Mouse (Mus musculus): ENCODE data around the gene Vgll4.

The Vgll4 gene

GRCm38 (mm10) chr6:114969213-114970120, at the start of gene Vgll4:
Gene Vgll4, minus strand, starts transcription at chr6:114969994.
- peak; percentile 78 to 86 for DNase-seq

- DNase-seq: peak; percentile 41
Measured at GRCm38 (mm10) chr6:115015461-115015860, 45.7 kb upstream of the Vgll4 start.

- DNase-seq: no peak
Measured at GRCm38 (mm10) chr6:115013574-115013973, 43.8 kb upstream of the Vgll4 start.

DNA sequence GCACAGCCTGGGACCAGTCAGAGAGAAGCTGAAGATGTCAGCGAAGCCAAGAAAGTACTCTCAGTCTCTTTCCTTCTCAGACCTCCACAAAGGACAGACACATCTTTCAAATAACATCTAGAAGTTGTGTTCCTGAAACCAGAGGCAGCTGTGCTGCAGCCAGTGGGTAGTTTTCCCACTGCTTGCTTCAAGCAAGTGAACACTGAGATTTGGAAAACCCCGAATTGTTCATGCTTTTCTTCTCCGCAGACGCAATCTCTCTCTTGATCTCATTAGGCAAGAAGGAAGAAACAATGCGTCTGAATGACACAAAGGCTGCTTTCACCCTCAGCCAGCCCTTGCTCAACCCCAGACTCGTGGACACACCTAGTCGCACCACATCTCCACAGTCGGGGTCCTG, 42.0 kb upstream of the Vgll4 start:
- no peak for DNase-seq

- DNase-seq: no peak
Measured at GRCm38 (mm10) chr6:115010815-115011214, 41.0 kb upstream of the Vgll4 start.

DNA sequence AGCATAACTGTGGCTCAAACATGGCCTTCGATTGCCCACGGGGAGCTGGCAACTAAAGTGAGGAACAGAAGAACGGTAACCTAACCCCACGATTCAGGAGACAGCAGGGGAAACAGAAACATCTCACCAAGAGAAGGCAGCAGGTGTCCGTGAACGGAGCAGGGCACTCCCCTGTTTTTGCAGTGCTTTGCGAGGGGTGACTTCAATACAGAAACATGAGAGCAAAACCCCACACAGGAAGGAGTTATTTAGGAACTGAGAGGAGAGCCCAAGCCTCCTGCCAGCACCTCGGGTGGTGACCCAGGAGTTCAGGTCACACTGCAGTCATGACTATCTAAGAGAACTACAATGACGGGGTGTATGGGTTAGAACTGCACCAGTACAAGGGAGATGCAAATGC, 40.5 kb upstream of the Vgll4 start:
- DNase-seq: no peak

- DNase-seq: peak; percentile 71 to 84
Measured at GRCm38 (mm10) chr6:115007728-115008127, 37.9 kb upstream of the Vgll4 start.

GRCm38 (mm10) chr6:115006948-115007347, 37.2 kb upstream of the Vgll4 start:
- DNase-seq: peak in 1 of 2 experiments; percentile 39

DNA sequence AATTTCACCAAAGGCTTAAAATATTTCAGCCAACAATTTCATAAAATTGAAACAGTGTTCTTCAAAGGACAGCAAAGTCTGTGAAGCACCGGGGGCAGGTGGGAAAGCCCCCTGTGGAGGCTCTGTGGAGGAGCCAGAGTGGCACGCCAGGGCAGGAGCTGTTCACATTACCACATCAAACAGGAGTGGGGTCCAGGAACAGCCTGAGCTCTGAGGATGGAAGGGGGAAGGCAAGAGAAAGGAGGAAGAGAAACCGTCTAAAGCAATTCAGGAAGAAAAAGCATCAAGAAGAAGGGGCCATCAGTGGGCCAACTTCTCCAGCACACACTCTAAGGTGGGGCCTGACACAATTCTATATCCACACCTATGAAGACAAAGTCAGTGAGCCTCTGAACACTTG, 36.3 kb upstream of the Vgll4 start:
- DNase-seq: no peak

DNA sequence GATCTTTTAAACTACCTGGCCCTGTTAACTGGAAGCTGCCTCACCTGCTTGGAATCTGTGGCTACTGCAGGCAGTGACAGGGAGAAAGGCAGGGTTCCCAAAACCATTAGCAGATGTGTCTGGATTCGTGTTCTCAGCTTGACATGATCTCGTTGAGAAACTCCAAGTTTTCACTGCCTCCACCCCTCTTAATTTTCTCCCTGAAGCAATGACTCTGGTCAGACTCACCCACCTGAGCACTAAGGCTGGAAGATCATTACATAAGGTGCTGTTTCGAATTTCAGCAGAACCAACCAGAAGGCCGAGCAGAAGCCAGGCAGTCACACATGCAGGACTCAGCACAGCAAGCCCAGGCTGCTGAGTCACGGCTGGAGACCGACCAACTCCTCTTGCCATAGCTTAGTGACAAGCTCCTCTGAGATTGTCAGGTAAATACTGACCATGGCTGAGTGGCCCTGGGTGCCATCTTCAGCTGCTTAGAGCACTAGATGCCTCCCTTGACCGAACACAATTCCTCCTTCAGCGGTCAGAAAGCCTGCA, 35.6 kb upstream of the Vgll4 start:
- DNase-seq: no peak

- DNase-seq: no peak
Measured at GRCm38 (mm10) chr6:115004636-115005035, 34.8 kb upstream of the Vgll4 start.

DNA sequence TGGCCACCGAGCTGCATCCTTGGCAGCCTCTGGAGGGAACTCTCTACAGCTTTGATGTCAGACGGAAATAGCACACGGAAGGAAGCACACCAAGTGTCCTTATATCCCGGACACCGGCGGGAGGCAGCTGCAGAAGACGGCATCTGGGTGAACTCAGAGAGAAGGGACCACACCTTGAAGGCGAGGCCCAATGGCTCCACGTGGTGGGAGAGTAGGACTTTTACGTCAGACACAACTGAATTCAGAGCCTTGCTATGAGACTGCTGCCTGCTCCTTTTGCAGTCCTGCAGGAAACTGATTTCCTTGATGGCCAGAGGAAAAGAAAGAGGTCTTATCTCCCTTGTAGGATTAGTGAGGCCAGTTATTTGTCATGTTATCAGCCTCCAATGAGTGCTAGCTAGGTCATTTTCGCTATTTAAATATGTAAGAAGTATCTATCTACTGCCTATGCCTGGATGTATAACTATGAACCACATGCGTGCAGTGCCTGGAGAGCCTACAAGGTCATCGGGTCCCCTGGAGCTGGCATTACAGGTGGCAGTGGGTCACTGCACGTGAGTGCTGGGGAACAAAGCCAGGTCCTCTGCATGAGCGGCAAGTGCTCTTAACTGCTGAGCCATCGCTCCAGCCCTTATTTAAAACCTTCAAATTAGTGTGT, 28.7 kb upstream of the Vgll4 start:
- no peak for DNase-seq

DNA sequence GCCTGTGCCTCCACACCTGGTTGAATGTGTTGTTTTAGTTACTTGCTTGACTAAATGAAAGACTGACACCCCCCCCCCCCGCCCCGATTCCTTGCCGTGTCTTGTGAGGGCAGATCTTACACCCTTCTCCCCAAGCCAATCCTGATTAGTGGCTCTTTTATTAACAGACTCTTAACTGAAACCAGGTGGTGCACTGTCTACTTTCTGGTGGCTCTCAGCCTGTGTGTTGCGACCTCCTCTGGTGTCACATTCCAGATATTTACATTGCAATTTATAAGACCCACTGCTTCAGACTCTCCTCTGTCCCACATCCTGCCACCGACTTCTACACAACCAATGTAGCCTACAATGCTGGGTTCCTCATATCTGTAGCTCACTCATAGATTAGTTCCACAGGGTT, 27.7 kb upstream of the Vgll4 start:
- DNase-seq: no peak

GRCm38 (mm10) chr6:114996910-114997309, 27.1 kb upstream of the Vgll4 start:
- DNase-seq: no peak

- DNase-seq: peak; percentile 38 to 72
Measured at GRCm38 (mm10) chr6:114994079-114994478, 24.3 kb upstream of the Vgll4 start.

GRCm38 (mm10) chr6:114993659-114994058, 23.9 kb upstream of the Vgll4 start:
- DNase-seq: no peak

DNA sequence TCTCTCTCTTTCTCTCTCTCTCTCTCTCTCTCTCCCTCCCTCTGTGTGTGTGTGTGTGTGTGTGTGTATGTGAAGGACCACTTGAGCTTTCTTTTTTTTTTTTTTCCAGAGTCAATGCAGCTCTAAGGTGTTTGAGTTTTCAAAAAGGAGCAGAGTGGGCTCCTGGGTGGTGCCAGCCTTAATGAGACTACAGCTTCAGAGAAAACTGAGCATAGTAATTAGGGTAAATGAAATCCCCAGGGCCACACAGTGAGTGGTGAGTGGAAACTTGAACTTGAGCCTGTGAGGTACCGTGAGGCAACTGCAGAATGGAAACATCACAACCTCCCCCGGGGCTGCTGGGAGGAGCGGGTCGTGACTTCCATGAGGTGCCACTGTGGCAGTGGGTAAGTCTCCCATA, 22.1 kb upstream of the Vgll4 start:
- DNase-seq: no peak

GRCm38 (mm10) chr6:114988619-114988980, 18.8 kb upstream of the Vgll4 start:
- peak; percentile 45 to 65 for DNase-seq

GRCm38 (mm10) chr6:114987966-114988618, 18.3 kb upstream of the Vgll4 start:
- peak; percentile 54 to 79 for DNase-seq

DNA sequence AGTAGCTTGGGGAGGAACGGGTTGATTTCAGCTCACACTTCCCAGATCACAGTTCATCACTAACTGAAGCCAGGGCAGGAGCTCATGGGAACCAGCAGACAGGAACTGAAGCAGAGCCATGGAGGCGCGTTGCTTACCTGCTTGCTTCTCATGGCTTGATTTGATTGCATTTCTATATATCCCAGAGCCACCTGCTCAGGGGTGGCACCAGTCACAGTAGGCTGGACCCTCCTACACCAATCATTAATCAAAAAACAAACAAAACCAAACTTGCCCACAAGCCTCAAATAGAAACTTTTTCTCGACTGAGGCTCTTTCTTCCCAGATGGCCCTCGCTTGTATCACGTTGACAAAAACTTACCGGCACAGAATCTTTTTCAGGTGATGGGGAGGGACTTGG, 12.9 kb upstream of the Vgll4 start:
- DNase-seq: no peak

DNA sequence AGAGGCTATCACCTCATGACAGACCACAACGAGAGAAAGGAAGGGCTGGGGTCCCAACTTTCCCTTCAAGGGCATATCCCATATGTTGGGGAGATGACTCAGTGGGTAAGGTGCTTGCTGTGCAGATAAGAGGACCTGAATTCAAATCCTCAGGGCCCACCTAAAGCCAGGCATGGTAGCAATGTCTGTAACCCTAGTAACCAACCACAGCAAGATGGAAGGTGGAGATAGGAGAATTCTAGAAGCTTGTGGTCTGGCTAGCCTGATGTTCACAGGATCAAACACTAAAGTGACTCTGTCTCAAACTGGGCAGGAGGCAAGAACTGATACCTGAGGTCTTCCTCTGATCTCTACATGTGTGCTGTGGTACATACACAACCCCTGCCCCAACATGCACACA, 9.9 kb upstream of the Vgll4 start:
- no peak for DNase-seq

DNA sequence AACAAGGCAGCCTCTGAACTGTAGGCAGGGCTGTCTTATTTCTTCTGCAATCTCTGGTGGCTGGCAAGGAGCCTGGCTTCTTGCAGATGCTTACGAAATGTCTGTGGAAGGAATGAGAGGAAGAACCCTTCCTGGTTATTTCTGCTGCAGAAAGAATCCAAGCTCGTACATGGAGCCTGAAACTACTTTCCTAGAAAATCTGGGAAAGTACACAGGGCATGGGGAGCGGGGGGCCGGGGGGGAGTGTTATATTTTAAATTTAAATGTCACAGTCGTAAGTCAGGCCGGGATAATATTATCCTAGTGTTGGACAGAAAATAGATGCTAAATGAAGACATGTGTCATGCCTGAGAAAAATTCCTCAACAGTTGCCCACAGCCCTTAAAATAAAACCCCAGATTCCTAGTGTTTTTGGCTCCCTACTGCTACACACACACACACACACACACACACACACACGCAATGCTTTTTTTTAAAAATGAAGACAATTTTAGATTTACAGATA, 7.2 kb upstream of the Vgll4 start:
- DNase-seq: peak; percentile 46 to 73

DNA sequence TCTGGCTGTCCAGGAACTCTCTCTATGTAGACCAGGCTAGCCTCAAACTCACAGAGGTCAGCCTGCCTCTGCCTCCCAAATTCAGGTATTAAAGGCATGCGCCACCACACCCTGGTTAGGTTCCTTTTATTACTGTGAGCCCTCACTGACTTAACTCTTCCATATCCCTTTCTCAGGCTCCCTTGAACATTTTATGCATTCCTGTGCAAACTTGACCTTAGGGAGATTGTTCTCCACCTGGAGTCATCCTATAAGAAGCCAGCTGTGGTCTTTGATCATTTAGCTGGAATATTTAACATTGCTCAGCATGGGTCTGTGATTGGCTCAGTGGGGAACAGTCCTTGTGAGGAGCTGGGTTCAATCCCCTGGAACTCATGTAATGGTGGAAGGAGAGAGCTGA, 4.5 kb upstream of the Vgll4 start:
- no peak for DNase-seq

Measured in lung, postnatal 4 days (tissue).